Mouse (Mus musculus) gastrocnemius, adult 2 months (tissue): ENCODE measurements at regions not wholly inside any gene's neighbourhood (a gene's known extent, or its start where the extent isn't known, plus 50 kb on each side); places are given as distances from the start of the nearest gene placed in this dataset.
"Not testable (repeated sequence)": the region's sequence is repeated elsewhere in the genome, so short reads cannot be mapped to it uniquely, and the experiment has no call there.

Source experiments
- DNase-seq: peaks from one replicate; pipeline ENCODE4 v3.0.0; 2022
- H3K27ac ChIP-seq: fragments of 200-600 bp; 2 replicates; pipeline ENCODE4 v1.8.1; 2022; ENCODE audit warnings: mild to moderate bottlenecking
- H3K4me3 ChIP-seq: fragments of 200-600 bp; 2 replicates; pipeline ENCODE4 v1.8.1; 2022; ENCODE audit warnings: mild to moderate bottlenecking, moderate library complexity
- CTCF ChIP-seq: fragments of 200-600 bp; IDR thresholded peaks from 2 replicates; pipeline ENCODE4 v1.8.1; 2022; ENCODE audit warnings: antibody characterized with exemption, mild to moderate bottlenecking, moderate library complexity
- intact Hi-C: fragments of 180-260 bp; cut with DNase I; formaldehyde crosslinking; loops from one replicate; pipeline ENCODE4 v1.15.1; 2025

- H3K4me3 ChIP-seq: no peak overlapping the region
- TF ChIP-seq CTCF: no peak
- H3K27ac ChIP-seq: no peak overlapping the region
- intact Hi-C loops: no loop called here
- DNase-seq: no peak
These were observed 120.3 kb downstream of the Ube2e3 start for GRCm38 (mm10) chr2:78988224-78988623.

- no peak for DNase-seq
- no peak overlapping the region for H3K4me3 ChIP-seq
- no peak overlapping the region for H3K27ac ChIP-seq
- intact Hi-C loops: no loop called here
- TF ChIP-seq CTCF: no peak
These were observed 127.1 kb downstream of the Ube2e3 start for GRCm38 (mm10) chr2:78994800-78995555.

DNA sequence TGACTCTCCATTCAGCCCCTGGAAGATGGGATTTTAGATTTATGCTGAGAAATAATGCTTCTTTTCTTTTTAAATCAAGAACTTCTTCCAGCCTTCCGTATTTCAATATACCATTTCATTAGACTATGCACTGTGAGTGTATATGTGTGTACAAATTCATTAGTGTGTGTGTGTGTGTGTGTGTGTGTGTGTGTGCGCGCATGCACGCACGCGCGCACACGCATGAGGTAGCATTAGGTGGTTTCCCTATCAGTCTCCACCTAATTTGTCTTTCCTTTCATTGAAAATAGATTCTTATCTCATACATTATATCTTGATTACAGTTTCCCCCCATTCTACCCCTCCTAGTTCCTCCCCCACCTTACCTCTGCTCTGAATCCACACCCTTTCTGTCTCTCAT is 130.7 kb downstream of the Ube2e3 start:
- Histone ChIP-seq H3K27ac (no peak overlapping the region), H3K4me3 (no peak overlapping the region)
- DNase-seq: no peak
- intact Hi-C loops: no loop called here
- TF ChIP-seq CTCF: no peak

- Histone ChIP-seq H3K27ac (no peak overlapping the region), H3K4me3 (no peak overlapping the region)
- intact Hi-C loops: no loop called here
- no peak for DNase-seq
- no peak for TF ChIP-seq CTCF
These were observed 131.5 kb downstream of the Ube2e3 start for GRCm38 (mm10) chr2:78999410-78999809.

DNA sequence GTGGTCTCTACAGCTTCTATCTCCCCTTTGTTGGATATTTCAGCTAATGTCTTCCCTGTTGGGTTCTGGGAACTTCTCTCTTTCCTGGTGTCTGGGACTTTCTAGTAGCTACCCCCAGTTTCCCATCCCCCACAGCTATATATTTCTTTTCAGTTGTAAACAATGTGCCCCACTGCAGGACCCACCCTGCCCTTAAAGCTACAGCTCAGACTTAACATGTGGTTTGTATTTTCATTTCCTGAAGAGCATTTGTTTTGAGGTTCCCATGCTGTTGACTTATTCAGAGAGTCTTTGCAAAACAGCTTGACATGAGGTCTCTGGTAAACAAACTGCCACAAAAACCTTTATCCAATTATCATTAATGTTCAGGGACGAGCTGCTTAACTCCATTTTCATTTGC is 136.9 kb downstream of the Ube2e3 start:
- intact Hi-C loops: no loop called here
- DNase-seq: no peak
- Histone ChIP-seq H3K27ac (no peak overlapping the region), H3K4me3 (no peak overlapping the region)
- TF ChIP-seq CTCF: no peak

DNA sequence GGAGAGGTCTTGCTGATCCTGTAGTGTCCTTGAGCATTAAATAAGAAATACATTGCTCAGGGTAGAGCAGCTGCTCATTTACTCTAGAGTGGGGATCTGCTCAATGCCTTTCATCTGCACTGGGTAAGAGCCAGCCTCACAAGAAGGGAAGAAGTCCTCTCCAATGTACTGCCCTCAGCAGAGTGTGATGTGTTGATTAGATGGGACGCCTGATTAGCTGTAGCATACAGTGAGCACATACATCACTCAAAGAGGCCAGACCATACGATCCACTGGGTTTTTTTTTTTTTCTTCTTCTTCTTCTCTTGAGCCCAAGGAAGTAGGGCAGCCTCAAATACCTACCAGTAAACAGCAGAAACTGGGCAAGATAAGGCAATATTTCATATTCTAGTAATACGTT is 140.7 kb downstream of the Ube2e3 start:
- no peak overlapping the region for H3K27ac ChIP-seq
- intact Hi-C loops: no loop called here
- DNase-seq: no peak
- no peak for TF ChIP-seq CTCF
- H3K4me3 ChIP-seq: no peak overlapping the region

GRCm38 (mm10) chr2:79009791-79010190 is 141.9 kb downstream of the Ube2e3 start:
- intact Hi-C loops: no loop called here
- peak overlapping the region; percentile 57 for H3K27ac ChIP-seq
- H3K4me3 ChIP-seq: no peak overlapping the region
- DNase-seq: peak; percentile 26
- TF ChIP-seq CTCF: no peak

GRCm38 (mm10) chr2:79010273-79010672 is 142.3 kb downstream of the Ube2e3 start:
- no peak for DNase-seq
- intact Hi-C loops: no loop called here
- peak overlapping the region; percentile 57 for H3K27ac ChIP-seq
- no peak for TF ChIP-seq CTCF
- no peak overlapping the region for H3K4me3 ChIP-seq

GRCm38 (mm10) chr2:79018732-79019423 is 151.0 kb downstream of the Ube2e3 start:
- intact Hi-C loops: no loop called here
- TF ChIP-seq CTCF: no peak
- H3K27ac ChIP-seq: no peak overlapping the region
- H3K4me3 ChIP-seq: no peak overlapping the region
- no peak for DNase-seq

DNA sequence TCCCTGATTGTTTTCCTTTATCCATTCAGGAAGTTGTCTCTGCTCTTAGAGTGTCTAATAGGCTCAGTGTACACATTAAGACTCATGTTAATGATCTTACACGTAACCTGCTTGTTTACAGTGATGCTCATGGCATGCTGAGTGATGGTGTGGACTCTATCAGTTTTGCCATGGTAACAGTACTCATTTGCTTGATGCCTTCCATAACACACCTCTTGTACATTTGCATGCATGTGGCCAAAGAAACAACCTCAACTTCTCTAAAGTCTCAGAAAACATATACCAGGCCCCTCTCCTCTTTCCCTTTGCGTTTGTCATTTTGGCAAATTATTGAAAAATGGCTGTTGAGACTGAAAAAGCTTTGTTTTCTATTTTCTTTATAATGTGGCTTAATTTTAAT is 155.0 kb downstream of the Ube2e3 start:
- intact Hi-C loops: no loop called here
- DNase-seq: no peak

GRCm38 (mm10) chr2:79025678-79026077 is 157.8 kb downstream of the Ube2e3 start:
- no peak for DNase-seq
- Histone ChIP-seq H3K4me3 (no peak overlapping the region), H3K27ac (no peak overlapping the region)
- intact Hi-C loops: no loop called here
- TF ChIP-seq CTCF: no peak

More for the DNA sequence above, 155.0 kb downstream of the Ube2e3 start:
- no peak overlapping the region for H3K4me3 ChIP-seq
- no peak overlapping the region for H3K27ac ChIP-seq
- no peak for TF ChIP-seq CTCF

- TF ChIP-seq CTCF: no peak
- no peak overlapping the region for H3K4me3 ChIP-seq
- intact Hi-C loops: no loop called here
- H3K27ac ChIP-seq: no peak overlapping the region
- peak; percentile 16 for DNase-seq
These were observed 163.1 kb downstream of the Ube2e3 start for GRCm38 (mm10) chr2:79030990-79031389.

- Histone ChIP-seq H3K4me3 (no peak overlapping the region), H3K27ac (no peak overlapping the region)
- TF ChIP-seq CTCF: no peak
- no peak for DNase-seq
- intact Hi-C loops: no loop called here
These were observed 168.4 kb downstream of the Ube2e3 start for GRCm38 (mm10) chr2:79036296-79036695.

DNA sequence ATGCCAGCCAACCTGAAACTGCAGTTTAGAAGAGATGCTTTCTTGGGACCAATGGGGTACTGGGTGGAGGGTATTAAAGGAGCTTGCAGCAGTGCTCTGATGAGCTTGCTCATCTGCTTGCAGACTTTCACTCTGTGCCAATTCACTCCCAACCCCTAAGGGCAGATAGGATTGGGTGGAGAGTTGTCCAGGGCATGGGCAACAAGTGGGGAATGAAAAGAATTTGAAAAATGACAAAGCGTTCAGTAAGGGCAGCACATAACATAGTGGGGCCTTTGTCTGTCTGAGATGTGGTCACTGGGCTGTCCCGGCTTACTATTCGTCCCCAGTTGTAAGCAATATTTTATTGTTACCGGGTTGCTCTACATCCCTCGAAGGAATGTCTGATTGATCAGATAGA is 170.7 kb downstream of the Ube2e3 start:
- intact Hi-C loops: no loop called here
- no peak for TF ChIP-seq CTCF

DNA sequence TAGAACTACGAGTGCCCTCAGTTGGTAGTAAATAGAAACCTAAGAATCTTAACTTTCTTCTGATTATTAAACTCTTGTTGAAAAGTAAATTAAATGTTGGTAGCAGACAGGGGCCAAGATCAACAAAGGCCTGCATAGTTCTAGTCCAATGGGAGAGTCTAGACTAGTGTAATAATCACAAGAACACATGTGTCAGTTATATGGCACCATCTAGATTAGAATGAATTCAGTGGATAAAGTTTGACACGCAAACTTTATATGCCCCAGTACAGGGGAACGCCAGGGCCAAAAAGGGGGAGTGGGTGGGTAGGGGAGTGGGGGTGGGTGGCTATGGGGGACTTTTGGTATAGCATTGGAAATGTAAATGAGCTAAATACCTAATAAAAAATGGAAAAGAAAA is 176.9 kb downstream of the Ube2e3 start:
- DNase-seq, intact Hi-C loops, H3K27ac ChIP-seq, H3K4me3 ChIP-seq: not testable (repeated sequence)

More for the DNA sequence above, 170.7 kb downstream of the Ube2e3 start:
- Histone ChIP-seq H3K4me3 (no peak overlapping the region), H3K27ac (no peak overlapping the region)
- DNase-seq: no peak
